Mouse (Mus musculus): ENCODE results near the gene Akap11.
"Not testable (repeated sequence)": the region's sequence is repeated elsewhere in the genome, so short reads cannot be mapped to it uniquely, and the experiment has no call there.

The Akap11 gene

DNA sequence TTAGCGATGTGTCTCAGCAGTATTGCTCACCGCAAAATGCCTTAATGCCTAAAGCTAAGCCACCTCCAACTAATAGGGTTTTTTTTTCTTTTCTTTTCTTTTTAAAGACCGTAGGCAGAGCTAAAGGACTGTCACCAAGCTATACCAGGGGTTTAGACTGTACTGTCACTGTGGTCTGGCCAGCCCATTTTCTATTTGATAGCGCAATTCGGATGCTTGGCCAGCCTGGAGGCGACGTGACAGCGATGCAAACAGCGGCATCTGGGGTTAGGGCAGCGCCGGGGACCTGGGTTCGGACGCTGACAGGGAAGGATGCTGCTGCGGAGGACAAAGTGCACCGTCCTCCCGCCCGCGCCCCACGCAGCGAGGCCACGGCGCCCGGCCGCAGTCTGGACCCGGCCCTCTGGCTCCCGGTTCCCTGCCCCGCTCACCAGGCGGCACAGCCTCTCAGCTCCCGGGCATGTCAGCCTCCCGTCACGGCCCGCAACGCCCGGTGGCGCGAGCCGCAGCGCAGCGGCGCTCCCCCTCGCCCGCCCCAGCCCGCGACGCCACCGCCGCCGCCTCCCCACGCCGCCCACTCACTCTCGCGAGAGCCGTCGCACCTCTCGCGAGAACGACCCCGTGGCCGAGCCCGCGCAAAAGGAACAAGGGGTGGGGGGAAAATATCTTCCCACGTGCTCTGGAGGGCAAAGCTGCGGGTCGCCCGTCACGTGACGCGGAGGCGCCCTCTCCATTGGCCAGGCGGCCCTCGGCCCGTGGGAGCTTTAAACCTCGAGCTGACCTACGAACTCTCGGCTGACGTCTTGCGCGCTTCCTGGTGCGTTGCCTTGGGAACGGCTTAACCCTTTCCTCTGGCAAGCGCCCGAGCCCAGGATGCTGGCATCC lies at the start of gene Akap11:
Gene Akap11 (minus strand): TSS at position 528 of the 885 bp plus-strand sequence.
- peak; percentile 95 for DNase-seq (ENCODE audit: low spot score)

DNA sequence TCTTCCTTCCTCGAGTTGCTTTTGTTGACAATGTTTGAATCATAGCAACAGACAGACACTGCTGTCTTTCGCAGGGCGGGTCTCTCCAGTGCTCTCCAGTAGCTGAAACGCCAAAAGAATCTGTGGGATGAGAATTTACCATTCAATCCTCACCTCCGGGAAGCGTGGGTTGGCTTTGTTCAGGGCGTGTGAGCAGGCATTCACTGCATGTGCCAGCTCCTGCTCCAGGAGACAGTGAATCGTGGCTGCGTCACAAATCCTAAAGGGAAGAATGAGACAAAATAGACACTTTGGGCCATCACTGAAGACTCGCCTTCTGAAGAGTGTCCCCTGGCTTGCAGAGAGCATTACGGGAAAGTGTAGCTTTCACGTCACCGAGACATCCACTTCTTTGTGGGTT lies 47.6 kb upstream of the Akap11 start:
- no peak for DNase-seq (ENCODE audit: low spot score)

DNA sequence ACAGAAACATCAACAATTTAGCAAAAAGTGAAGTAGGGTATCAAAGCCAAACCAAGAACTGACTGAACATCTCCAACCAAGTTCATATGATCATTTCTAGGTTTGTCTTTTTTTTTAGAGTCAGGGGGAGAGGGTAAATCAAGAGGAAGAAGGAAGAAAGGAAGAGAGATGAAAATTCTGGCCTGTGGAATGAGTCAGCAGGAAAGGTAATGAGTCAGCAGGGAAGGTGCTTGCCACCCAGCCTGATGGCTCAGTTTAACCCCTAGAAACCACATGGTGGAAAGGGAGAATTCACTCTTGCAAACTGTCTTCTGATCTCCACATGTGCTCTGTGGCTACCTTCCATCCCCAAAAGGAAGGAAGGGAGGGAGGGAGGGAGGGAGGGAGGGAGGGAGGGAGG lies 46.6 kb upstream of the Akap11 start:
- no peak for DNase-seq (ENCODE audit: low spot score)

DNA sequence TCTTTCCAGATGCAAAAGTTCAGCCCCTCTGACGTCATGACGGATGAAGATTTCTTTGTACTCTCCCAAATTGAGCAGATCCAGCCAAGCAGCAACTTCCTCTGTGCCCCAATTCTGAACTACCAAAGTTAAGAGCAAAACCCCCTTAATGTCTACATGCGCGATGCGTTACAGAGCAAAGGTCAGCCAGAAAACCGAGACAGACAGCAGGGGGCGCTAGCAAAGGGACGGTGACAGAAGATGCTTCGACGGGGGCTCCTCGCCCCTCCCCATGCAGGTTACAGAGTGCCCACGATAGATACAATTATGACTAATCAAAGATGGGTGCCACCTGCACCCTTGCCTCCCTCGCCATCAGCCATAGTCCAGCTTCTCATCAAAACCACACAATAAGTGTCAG lies 39.3 kb upstream of the Akap11 start:
- DNase-seq (ENCODE audit: low spot score) = no peak

DNA sequence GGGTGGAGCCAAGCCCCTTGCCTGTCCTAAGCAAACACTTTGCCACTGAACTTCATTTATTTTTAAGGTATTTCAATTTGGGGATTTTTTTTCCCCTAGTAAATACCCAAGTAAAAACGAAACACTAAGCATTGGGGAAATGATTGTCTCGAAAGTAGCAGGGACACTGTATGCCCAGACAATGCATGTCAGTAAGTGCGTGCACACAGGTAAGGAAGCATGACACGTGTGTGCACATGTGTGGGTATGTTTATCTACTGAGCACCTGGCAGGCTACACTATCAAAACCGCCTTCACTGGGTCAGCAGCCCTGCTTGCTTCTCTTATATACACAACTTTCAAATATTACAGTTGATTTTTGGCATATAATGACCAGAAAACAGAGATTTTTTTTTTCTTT lies 31.8 kb upstream of the Akap11 start:
- no peak for DNase-seq (ENCODE audit: low spot score)

DNA sequence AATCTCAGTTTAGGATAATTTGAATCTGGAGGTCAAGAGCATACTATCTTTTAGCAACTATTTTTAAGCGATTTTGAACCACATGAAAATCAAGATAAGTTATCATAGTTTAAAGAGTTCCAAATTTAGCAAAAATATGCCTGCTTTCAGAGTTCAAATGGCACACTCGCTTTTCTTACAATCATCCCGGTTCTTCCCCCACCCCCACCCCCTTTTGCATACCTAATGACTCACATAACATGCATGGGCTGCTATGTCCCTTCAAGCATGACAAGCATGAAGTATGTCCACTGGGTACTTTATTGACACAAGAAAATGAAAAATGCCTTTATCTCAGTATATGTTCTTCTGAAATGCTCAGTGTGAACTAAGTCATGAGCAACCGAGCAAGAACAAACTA lies 29.8 kb upstream of the Akap11 start:
- no peak for DNase-seq (ENCODE audit: low spot score)

DNA sequence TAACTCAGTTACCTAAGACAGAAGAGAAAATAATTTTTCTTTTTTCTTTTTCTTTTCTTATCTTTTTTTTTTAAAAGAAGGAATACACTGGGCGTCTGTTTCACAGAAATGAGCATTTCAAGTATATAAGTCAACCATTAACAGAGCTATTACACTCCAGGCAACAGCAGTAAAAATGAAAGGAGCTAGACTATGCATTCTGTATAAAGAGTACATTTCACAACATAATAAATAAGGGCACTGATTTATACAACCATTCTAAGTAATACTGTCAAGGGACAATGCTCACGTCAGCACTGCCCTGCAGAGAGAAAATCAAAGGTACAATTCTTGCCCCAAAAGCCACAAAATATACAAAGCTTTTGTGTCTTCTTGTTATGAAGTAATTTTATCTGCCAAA lies 27.7 kb upstream of the Akap11 start:
- no peak for DNase-seq (ENCODE audit: low spot score)

DNA sequence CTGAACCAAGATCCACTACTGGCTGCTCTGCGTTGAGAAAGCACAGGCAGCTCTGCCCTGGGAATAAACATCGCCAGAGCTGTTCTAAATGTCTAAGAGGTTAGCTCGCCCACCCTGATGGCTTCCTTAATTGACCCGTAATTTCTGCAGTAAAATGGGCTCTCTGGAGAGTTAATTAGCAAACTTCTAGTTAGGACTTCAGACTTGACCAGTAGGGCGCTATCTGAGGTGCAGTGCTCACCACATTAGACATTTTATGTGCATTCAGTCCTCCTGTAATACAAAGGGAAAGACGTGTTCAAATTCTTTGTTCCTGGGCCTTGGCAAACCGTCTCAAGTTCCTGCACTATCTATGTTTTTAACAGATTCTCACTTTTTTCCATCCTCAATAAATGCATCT lies 26.6 kb upstream of the Akap11 start:
- no peak for DNase-seq (ENCODE audit: low spot score)

DNA sequence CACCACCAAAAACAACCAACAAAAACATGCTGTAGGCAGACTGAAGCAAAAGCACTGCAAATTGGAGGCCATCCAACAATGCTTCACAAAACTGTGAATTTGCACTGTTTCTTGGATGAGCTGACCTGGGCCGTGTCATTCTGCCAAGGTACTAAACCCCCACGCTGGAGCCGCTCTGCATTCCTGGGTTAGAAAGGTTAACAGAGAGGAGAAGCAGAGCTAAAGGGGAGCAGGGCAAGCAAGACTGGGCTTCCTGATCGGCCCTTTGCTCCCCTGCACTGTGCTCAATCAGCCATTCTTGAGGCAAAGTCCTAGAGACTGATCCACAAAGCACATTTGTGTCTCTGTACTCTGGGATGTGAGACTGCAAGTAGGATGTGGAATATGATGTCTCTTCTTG lies 25.5 kb upstream of the Akap11 start:
- no peak for DNase-seq (ENCODE audit: low spot score)

DNA sequence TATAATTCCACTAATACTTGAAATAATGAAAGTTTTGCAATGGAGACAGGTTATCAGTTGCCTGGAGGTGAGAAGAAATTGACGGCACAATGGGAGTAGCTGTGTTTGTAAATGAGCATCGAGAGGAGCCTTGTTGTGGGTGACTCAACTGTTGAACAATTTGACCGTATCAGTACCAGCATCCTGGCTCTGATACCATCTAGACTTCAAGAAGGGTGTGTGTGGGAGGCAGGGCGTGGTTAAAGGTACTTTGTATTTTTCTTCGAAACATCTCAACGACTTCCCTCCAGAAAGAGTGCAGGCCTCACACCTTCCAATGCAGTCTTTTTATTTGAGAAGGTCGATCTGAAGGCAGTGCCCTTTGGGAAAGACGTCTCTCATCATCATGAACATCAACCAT lies 22.4 kb upstream of the Akap11 start:
- no peak for DNase-seq (ENCODE audit: low spot score)

DNA sequence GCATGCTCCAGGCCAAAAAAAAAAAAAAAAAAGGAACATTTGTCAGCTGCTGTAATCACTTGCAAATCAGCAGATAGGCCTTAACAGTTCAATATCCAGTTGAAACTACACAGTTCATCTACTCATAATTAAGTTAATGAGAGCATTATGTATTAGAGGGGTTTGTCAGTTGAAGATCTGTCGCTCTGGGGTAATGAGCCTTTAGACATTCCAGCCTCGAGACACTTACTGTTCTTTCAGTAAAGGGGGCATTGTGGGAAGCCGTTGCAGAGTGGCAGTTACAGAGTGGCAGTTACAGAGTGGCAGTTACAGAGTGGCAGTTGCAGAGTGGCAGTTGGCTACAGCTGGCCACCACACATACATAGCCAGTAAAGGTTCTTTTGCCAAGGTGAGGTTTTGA lies 18.2 kb upstream of the Akap11 start:
- not testable (repeated sequence) for DNase-seq (ENCODE audit: low spot score)

DNA sequence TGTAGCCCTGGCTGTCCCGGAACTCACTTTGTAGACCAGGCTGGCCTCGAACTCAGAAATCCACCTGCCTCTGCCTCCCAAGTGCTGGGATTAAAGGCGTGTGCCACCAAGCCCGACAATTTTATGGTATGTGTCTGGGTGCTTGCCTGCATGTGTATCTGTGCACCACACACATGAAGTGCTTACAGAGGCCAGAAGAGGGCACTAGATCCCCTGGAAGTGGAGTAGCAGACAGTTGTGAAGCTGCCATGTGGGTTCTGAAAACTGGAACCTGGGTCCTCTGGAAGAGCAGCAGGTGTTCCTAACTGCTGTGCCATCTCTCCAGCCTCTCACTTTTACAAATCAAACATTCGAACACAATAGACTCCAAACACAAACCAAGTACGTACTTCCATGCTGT lies 17.1 kb upstream of the Akap11 start:
- no peak for DNase-seq (ENCODE audit: low spot score)

DNA sequence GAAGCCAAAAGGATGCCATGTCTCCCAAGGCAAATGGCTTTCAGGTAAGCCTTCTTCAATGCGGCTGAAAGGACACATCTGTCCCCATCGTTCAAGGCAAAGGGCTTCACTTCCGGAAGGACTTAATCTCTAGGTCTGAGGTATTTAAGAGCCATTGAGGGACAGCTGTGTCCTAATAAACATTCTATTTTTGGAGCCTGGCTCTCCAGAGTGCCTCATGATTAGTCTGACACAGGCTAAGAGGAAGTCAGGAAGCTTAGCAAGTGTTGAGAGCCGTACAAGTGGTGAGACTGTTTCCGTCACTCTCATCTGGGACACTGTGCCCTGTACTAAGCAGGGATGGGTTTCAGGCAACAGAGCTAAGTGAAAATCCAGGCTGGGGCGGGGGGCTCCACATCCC lies 12.2 kb upstream of the Akap11 start:
- no peak for DNase-seq (ENCODE audit: low spot score)

DNA sequence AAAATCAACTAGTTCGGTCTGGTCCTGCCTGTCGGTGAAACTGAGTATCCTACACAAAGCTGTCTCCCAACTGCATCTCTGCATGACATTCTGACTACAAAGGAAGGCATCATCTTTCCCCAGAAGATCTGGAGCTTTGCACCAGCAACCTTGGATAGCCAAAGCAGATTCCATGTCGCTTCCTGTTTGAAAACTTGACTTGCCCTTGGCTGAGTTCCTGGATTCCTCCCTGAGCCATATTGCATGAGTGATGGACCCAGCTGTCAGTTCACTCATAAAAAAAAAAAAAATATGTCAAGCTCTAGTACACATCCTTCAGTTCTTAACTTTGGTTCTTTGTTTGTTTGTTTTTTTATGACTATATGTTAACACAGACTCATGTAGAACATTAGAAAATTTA lies 4.7 kb upstream of the Akap11 start:
- no peak for DNase-seq (ENCODE audit: low spot score)

DNA sequence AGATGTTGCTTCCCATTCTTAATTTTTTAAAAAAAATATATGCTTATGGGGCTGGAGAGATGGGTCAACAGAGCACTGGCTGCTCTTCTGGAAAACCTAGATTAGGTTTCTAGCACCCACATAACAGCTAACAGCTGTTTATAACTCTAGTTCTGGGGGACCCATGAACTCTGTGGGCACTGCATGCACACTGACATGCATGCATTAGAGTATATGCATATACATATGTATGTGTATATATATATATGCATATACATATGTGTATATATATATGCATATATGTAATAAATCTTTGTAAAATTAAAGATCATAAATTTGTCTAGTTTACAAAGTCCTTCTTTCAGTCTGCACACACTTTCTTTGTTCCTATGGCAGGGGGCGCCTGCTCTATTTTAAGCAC lies 3.2 kb upstream of the Akap11 start:
- DNase-seq (ENCODE audit: low spot score) = no peak

DNA sequence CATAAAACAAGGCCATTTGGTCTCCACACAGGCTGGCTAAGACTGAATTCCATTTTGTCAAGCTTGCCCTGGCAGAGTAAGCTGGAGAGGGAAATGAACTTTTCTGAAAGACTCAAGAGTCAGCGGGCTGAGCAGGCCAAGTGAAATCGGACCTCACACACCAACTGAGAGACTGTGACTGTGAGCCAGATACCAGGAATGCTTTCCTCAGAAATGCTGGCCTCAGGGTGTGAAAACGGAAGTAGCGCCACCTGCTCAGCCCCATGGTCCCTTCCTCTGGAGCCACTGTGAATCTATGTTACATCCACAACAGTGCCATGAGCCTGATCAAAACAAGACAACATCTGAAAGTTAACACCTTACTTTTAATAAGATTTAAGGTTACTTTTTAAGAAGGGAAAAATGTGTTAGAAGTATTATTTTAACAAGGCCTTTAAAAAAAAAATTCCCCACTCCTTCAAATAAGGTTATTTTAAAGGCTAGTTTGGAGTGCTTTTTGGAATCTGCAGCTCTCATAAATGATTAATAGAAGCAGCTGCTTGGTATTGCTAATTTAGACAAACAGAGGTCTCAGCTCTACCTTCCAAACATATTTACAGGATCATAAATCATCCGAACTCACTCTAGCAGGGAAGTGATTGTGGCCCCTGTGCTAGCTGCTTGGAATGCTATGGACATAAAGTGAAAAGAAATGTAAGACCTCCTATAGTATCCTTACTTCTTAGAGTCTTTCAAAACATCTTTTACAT lies 2.1 kb upstream of the Akap11 start:
- DNase-seq (ENCODE audit: low spot score) = no peak

DNA sequence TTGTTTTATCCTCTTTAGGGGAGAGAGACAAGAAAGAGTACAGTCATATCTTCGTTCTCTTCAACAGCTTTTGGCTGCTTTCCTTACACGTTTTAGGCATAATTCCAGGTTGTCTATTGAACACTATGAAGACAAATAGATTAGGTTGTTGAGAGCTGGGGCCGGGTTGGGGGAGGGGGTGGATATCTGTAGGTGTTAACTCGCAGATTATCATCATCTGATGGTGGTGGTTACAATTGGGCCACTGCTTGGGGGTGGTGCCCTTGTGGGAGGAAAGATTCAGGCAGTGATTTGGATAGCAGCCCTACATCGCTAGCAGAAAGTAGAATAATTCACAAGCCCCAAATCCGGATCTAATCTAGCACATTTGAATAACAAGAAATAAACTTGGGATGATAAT lies 943 bp upstream of the Akap11 start:
- DNase-seq (ENCODE audit: low spot score) = no peak

DNA sequence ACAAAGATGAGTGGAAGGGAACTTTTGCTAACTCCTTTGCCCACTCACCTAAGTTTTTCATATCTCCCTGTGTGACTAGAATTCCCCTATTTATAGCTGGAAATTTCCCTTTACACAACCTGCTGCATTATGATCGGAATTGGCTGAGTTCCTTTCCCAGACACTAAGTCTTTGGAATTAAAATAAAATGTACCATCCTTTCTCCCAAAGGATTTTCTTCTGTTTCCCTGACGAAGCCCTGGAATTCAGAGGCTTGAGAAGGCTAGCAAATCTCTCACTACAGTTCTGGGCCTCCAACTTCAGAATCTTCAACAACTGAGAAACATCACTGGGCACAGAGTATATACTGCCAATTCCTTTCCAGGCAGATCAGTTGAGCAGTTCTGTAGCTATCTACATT lies 1.2 kb downstream of the Akap11 start:
- no peak for DNase-seq (ENCODE audit: low spot score)

DNA sequence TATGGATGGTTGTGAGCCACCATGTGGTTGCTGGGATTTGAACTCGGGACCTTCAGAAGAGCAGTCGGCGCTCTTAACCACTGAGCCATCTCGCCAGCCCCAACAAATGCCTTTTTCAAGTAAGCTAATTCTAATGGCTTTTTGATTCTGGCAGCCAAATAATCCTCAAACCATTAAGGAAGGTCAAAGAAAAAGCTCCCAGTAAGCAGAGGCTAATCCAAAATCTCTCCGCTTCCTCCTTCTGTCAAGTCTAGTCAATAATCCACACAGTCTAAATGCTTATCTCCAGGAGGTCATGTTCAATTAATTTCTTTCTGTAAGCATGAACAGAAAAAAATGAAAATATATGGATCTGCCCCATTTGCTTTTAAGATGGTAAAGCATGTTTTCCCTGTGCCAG lies 2.0 kb downstream of the Akap11 start:
- DNase-seq (ENCODE audit: low spot score) = no peak

DNA sequence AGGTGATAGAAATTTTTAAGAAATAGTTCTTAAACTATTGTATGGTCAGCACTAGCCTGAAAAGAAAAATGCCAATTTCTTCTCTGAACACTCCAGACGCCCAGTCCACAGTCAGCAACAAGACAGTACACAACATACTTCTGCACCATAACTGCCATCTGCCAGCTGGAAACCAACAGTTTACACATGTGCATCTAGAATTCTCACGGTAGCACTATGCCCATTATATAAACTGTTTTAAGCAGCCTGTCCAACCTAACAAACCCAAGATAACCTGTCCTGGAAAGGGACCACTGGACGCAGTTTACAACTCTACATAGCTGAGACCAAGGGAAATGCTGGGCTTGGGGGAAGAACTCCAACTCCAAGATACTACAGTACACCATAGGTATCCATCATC lies 2.9 kb downstream of the Akap11 start:
- no peak for DNase-seq (ENCODE audit: low spot score)

DNA sequence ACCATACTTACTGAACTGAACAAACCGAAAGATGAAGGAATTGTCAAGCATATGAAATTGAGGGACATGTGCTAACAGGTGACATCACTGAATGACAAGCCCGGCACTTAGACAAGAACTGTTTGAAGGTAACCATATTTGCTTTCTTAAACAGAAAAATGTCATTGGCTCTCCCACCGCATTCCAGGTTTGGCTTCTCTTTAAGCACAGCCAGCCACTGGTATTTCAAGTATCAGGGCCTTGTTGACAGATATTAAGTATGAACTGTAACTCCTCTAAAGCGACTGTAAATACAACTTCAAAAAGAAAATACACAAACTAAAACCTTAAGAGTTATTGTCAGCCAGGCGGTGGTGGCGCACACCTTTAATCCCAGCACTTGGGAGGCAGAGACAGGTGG lies 4.3 kb downstream of the Akap11 start:
- no peak for DNase-seq (ENCODE audit: low spot score)

DNA sequence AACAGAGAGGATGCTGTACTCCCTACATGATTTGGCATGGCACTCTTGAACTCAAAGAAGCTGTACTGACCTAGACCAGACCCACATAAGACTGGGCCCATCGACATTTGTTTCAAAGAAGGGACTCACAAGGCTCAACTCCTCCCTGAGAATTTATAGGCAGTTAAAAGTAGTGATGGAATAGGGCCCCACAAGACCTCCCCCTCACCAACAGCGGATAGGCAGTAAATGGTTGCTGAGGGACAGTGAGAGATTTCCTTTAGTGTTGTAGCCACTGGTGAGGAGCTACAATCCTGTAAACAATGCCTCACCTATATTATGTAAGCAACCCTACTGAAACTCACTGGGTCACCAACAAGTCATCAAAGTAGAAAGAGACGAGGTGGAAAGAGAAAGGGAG lies 6.4 kb downstream of the Akap11 start:
- DNase-seq (ENCODE audit: low spot score) = no peak
